Mouse (Mus musculus) stomach, postnatal 0 days (tissue): ENCODE data around the gene Mymk.

ENCODE experiments used
- CTCF ChIP-seq: IDR thresholded peaks from 2 replicates; pipeline ENCODE4 v1.5.1; 2016; ENCODE audit warnings: antibody characterized with exemption, low read depth, mild to moderate bottlenecking, moderate library complexity
- EP300 ChIP-seq: optimal IDR thresholded peaks from 2 replicates; pipeline ENCODE3; 2016; ENCODE audit warnings: antibody characterized with exemption

DNA sequence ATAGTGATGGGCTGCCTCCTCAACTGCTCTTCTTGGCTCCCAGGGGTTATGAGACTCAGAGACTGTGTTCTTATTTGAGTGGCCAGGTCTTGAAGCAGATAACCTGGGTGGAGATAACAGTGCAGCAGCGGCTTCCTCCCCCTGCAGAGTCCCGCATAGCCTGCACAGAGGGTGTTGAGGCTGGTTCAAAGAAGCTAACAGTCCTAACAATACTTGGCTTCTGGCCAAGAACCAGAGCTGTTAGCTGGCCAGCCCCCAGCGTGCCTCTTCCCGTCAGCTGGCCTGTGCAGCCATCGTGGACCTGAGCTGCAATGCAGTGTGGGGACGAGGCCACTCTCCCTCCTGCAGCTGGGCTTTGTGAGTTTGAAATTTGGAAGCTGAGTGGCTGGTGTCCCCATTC, 25.8 kb upstream of the Mymk start:
- TF ChIP-seq CTCF (no peak), EP300 (no peak)
